Mouse (Mus musculus) heart, postnatal 36 days (tissue): ENCODE data around the gene Rgs7bp. TPM values are rescaled to one million over a fixed set of nuclear protein-coding genes. Genes with fewer than 3 reads are reported as not detected.
"Not testable (repeated sequence)": the region's sequence is repeated elsewhere in the genome, so short reads cannot be mapped to it uniquely, and the experiment has no call there.

Experiments used
- DNase-seq, 2 experiments: peaks; one replicate each; pipeline ENCODE4 v3.0.0; 2021 to 2022
- intact Hi-C: fragments of 180-260 bp; cut with DNase I; formaldehyde crosslinking; loops from one replicate; pipeline ENCODE4 v1.15.1; 2025
- total RNA-seq, 2 experiments: library from RNA; stranded (reverse); gene quantifications; 2 replicates each; pipeline ENCODE4 v1.2.3; 2021

The Rgs7bp gene
- total RNA-seq, 2 experiments from 2014 or later, result 3.3 to 4.8 TPM

GRCm38 (mm10) chr13:104940483-104940882, 114.2 kb downstream of the Rgs7bp start:
- intact Hi-C loops, result loop anchor here (1.0 kb wide), 1 partner anchor 135 kb away; no protein-coding TSS in a partner anchor

DNA sequence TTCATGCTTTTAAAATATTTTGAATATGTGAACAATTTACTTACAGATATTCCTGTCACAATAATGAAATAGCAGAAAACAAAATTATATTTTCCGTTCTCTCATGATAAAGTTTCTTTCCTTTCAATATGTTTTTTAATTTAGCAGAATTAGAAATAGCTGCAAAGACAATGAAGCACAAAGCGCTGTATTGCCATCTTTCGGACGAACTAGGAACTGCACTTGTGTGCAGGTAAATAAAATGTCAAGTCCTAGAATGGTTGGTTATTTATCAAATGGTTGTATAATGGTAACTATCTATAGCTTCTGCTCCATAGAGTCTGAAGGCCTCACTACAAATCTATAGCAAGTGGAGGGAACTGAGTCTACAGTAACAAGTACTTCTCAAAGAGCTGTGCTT, 114.9 kb downstream of the Rgs7bp start:
- DNase-seq, result peak; percentile 51 to 76
- intact Hi-C loops, result loop anchor here (1.0 kb wide), 1 partner anchor 135 kb away; no protein-coding TSS in a partner anchor

More at GRCm38 (mm10) chr13:104940483-104940882, 114.2 kb downstream of the Rgs7bp start:
- DNase-seq, result no peak

DNA sequence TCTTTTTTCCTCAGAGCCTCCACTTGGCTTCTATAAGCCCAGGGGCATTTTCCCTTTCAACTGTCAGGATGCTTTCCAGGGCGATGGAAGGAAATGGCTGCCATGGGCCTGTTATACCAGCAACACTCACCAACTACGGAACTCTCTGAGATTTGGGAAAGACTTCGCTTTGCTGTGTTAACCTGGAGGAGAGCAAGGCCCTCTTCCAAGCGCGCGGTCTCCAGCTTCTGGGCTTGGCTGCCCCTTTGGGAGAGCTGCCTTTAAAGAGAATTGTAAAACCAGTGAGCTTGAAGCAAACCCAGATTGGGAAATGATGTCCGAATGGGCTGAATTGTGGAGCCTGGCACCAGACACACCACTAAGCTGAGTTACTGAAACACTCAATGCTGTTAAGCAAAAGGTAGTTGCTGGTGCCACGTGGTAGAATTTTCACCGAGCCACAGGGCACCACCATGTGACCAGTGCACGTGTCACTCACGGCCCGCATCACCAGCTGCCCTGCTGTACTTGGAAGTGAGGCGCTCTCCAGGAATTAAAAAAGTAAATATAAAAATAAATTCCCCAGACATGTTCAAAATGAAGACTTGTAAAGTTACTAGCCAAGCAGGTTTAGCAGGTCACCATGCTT, 115.7 kb downstream of the Rgs7bp start:
- intact Hi-C loops, result no loop called here
- DNase-seq, result no peak

DNA sequence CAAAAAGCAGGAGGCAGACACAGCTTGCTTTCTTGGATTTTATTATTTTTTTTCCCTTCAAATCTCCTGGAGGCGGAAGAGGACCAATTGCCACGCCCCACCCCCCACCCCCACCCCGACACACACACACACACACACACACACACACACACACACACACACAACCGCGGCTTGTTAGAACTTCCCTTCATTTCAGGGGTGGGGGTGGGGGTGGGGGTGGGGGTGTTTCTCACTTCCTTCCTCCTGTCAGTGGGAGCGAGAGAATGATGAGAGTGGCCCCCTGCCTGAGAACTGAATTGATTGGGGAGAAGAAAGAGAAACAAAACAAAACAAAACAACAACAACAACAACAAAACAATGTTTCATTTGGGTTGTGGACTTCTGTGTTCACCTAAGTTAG, 117.0 kb downstream of the Rgs7bp start:
- intact Hi-C loops, result no loop called here

GRCm38 (mm10) chr13:104936586-104936985, 118.1 kb downstream of the Rgs7bp start:
- no peak for DNase-seq
- intact Hi-C loops, result no loop called here

More for the DNA sequence above, 117.0 kb downstream of the Rgs7bp start:
- no peak for DNase-seq

- no peak for DNase-seq
- intact Hi-C loops, result no loop called here
Measured at GRCm38 (mm10) chr13:104931635-104932532, 122.8 kb downstream of the Rgs7bp start.

GRCm38 (mm10) chr13:104930814-104931213, 123.9 kb downstream of the Rgs7bp start:
- no peak for DNase-seq
- intact Hi-C loops, result no loop called here

- peak in 1 of 2 experiments; percentile 9 for DNase-seq
Measured at GRCm38 (mm10) chr13:104918663-104919062, 136.1 kb downstream of the Rgs7bp start.

GRCm38 (mm10) chr13:104916771-104917170, 138.0 kb downstream of the Rgs7bp start:
- intact Hi-C loops, DNase-seq: not testable (repeated sequence)

More at GRCm38 (mm10) chr13:104918663-104919062, 136.1 kb downstream of the Rgs7bp start:
- intact Hi-C loops, result no loop called here

DNA sequence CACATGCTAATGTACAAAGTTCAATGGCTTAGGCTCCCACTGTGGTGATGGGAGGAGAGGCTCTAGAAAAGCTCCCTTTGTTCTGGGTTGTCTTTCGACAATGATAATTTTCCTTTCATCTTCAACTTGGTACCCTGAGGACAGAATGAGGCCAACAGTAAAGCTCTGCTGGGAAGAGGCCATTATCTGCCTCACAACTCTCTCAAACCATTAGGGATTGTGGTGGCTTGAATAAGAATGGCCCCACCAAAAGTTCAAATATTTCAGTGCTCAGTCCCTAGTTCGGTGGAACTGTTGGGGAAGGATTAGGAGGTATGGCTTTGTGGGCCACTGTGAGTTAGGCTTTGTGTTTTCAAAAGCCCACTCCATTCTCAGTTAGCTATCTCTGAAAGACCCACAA, 138.6 kb downstream of the Rgs7bp start:
- no peak for DNase-seq

DNA sequence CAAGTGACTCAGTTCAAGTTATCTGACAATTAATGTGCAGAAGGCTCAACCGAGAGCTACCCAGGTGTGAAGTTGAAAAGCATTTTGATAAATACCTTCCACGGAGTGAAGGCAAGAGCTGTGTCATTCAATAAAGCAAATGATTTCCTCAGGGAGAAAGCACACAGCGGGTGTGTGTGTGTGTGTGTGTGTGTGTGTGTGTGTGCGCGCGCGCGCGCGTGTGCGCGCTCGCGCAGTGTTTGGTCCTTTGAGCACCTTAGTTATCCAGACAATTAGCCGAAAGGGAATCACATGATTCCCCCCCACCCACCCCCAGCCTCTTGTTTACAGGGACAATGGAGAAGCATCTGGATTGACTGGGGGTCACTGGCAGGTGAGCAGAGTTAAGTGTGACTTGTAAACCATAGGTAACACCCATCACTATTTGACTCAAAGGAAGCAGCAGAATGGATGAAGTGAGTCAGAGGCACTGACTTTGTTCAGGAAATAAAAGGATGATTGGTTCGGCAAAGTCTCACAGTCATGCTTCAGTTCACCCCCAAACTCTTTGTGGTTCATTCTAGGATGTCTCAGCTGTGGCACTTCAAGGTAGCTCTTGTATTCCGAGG, 140.3 kb downstream of the Rgs7bp start:
- intact Hi-C loops, result no loop called here
- DNase-seq, result no peak

More for the DNA sequence above, 138.6 kb downstream of the Rgs7bp start:
- intact Hi-C loops, result no loop called here

DNA sequence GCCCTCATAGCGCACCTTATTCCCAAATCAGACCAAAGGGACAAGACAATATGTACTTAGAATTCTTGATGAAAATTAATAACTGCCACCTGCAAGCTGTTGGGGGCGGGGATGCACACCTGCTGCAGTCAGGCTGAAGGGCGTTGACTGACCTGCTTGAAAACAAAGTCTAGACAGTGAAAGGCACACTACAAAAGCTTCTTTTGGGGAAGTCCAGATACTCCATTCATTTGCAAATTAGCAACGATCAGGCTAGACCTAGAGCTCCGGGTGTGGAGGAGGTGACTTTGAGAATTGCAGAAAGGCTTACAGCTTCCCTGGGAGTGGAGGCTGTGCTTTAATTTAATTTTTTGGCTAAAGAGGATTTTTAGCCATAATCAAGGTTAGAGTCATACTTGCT, 143.1 kb downstream of the Rgs7bp start:
- DNase-seq, intact Hi-C loops: not testable (repeated sequence)

DNA sequence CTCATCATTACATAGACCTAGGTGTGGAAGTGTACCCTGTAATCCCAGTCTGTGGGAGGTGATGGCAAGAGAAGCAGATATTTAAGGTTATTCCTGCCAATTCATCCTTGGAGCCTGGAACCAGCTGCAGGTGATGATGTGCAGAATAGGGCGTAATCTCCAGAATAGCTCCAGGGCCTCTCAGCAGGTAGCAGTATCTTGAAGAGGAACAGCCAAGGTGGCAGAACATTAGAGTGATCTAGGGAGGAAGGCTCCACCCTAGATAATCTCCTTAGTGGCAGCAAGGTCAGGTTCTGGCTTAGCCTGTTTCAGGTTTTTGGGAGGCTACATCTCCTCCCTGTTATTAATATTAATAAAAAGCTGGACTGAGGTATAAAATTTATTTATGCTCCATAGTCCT, 143.7 kb downstream of the Rgs7bp start:
- intact Hi-C loops, DNase-seq: not testable (repeated sequence)

- no peak for DNase-seq
- intact Hi-C loops, result no loop called here
Measured at GRCm38 (mm10) chr13:104908691-104909090, 146.0 kb downstream of the Rgs7bp start.

Other genes with a start within 250 kb of the Rgs7bp start
- gene Cwc27, start 237.8 kb downstream of the Rgs7bp start, total RNA-seq, result 10 to 100 TPM; 12.2 to 15.8 TPM
- not detected for gene Shisal2b, start 191.0 kb downstream of the Rgs7bp start, total RNA-seq
- gene 4933425L06Rik, start 27.2 kb upstream of the Rgs7bp start, total RNA-seq, result not detected
- gene Rnf180, start 239.9 kb upstream of the Rgs7bp start, total RNA-seq, result under 1 TPM; 0.50 to 0.81 TPM